Mouse (Mus musculus): ENCODE measurements around the gene Drc1. TPM values are rescaled to one million over a fixed set of nuclear protein-coding genes. Genes with fewer than 3 reads are reported as not detected.
A peak's percentile ranks its signal among the peaks of the same experiment; 100 is the strongest.

Drc1 gene
- polyA plus RNA-seq, 2 experiments, result 0.14 to 0.50 TPM

- 3% methylated on average over 9 of the region's 9 CpGs for WGBS
- no peak for TF ChIP-seq POLR2A (IDR thresholded peaks at IDR 0.05; ENCODE audit: borderline replicate concordance, extremely low read depth, insufficient read depth, insufficient read length)
- ATAC-seq (ENCODE audit: low FRiP score, low read depth) (peak; percentile 73), DNase-seq (ENCODE audit: low spot score) (peak; percentile 84)
- peaks cover 6% of the 10 kb centered on the region; the same call in 1 of the 2 replicates for H3K27me3 ChIP-seq (ENCODE audit: control insufficient read depth, insufficient read depth, low read length)
- H3K27ac ChIP-seq (replicated peaks; ENCODE audit: low read depth, low read length), result no peak overlapping the region
- peak overlapping the region; percentile 36 for H3K4me2 ChIP-seq (replicated peaks; ENCODE audit: low read depth, low read length, severe bottlenecking)
- no peak overlapping the region for H3K9ac ChIP-seq (ENCODE audit: low read depth, low read length, severe bottlenecking)
- H3K4me3 ChIP-seq (replicated peaks; ENCODE audit: low read length), result peak overlapping the region; percentile 4; the same call in 1 of the 2 replicates
- H3K36me3 ChIP-seq (ENCODE audit: control insufficient read depth, insufficient read depth, low read length), result no peaks in the 10 kb centered on the region
- H3K4me1 ChIP-seq (ENCODE audit: control insufficient read depth, insufficient read depth, low read length), result no peaks in the 10 kb centered on the region
- no peaks in the 10 kb centered on the region for H3K9me3 ChIP-seq (ENCODE audit: control insufficient read depth, low read length)
These were observed 61.9 kb downstream of the Drc1 start for GRCm38 (mm10) chr5:30343107-30343506.

GRCm38 (mm10) chr5:30343886-30344285 lies 62.7 kb downstream of the Drc1 start:
- TF ChIP-seq POLR2A (IDR thresholded peaks at IDR 0.05; ENCODE audit: borderline replicate concordance, extremely low read depth, insufficient read depth, insufficient read length), result no peak
- H3K36me3 ChIP-seq (ENCODE audit: control insufficient read depth, insufficient read depth, low read length), result no peaks in the 10 kb centered on the region
- ATAC-seq (ENCODE audit: low FRiP score, low read depth) (no peak), DNase-seq (ENCODE audit: low spot score) (no peak)
- H3K4me2 ChIP-seq (replicated peaks; ENCODE audit: low read depth, low read length, severe bottlenecking), result no peak overlapping the region
- no peaks in the 10 kb centered on the region for H3K4me1 ChIP-seq (ENCODE audit: control insufficient read depth, insufficient read depth, low read length)
- H3K9me3 ChIP-seq (ENCODE audit: control insufficient read depth, low read length), result no peaks in the 10 kb centered on the region
- no peak overlapping the region for H3K27ac ChIP-seq (replicated peaks; ENCODE audit: low read depth, low read length)
- peaks cover 6% of the 10 kb centered on the region; the same call in 1 of the 2 replicates for H3K27me3 ChIP-seq (ENCODE audit: control insufficient read depth, insufficient read depth, low read length)
- no peak overlapping the region for H3K9ac ChIP-seq (ENCODE audit: low read depth, low read length, severe bottlenecking)
- H3K4me3 ChIP-seq (replicated peaks; ENCODE audit: low read length), result no peak overlapping the region
- 61% methylated on average over 5 of the region's 5 CpGs for WGBS

- DNase-seq (ENCODE audit: low spot score), result no peak
- H3K4me1 ChIP-seq (ENCODE audit: control insufficient read depth, insufficient read depth, low read length), result no peaks in the 10 kb centered on the region
- H3K9me3 ChIP-seq (ENCODE audit: control insufficient read depth, low read length), result no peaks in the 10 kb centered on the region
- TF ChIP-seq POLR2A (IDR thresholded peaks at IDR 0.05; ENCODE audit: borderline replicate concordance, extremely low read depth, insufficient read depth, insufficient read length), result no peak
- H3K4me3 ChIP-seq (replicated peaks; ENCODE audit: low read length), result no peak overlapping the region
- no peaks in the 10 kb centered on the region for H3K27me3 ChIP-seq (ENCODE audit: control insufficient read depth, insufficient read depth, low read length)
- ATAC-seq (ENCODE audit: low FRiP score, low read depth), result no peak
- no peak overlapping the region for H3K4me2 ChIP-seq (replicated peaks; ENCODE audit: low read depth, low read length, severe bottlenecking)
- WGBS, result 54% methylated on average over 3 of the region's 3 CpGs
- H3K27ac ChIP-seq (replicated peaks; ENCODE audit: low read depth, low read length), result no peak overlapping the region
- no peaks in the 10 kb centered on the region for H3K36me3 ChIP-seq (ENCODE audit: control insufficient read depth, insufficient read depth, low read length)
- no peak overlapping the region for H3K9ac ChIP-seq (ENCODE audit: low read depth, low read length, severe bottlenecking)
These were observed 72.4 kb downstream of the Drc1 start for GRCm38 (mm10) chr5:30353605-30354004.

- Histone ChIP-seq H3K27me3 (ENCODE audit: control insufficient read depth, insufficient read depth, low read length) (no peaks in the 10 kb centered on the region), H3K4me1 (ENCODE audit: control insufficient read depth, insufficient read depth, low read length) (no peaks in the 10 kb centered on the region), H3K9ac (ENCODE audit: low read depth, low read length, severe bottlenecking) (no peak overlapping the region), H3K36me3 (ENCODE audit: control insufficient read depth, insufficient read depth, low read length) (no peaks in the 10 kb centered on the region), H3K27ac (replicated peaks; ENCODE audit: low read depth, low read length) (no peak overlapping the region), H3K4me3 (replicated peaks; ENCODE audit: low read length) (no peak overlapping the region), H3K9me3 (ENCODE audit: control insufficient read depth, low read length) (no peaks in the 10 kb centered on the region), H3K4me2 (replicated peaks; ENCODE audit: low read depth, low read length, severe bottlenecking) (no peak overlapping the region)
- ATAC-seq (ENCODE audit: low FRiP score, low read depth) (no peak), DNase-seq (ENCODE audit: low spot score) (no peak)
- 74% methylated on average over 5 of the region's 7 CpGs for WGBS
- TF ChIP-seq POLR2A (IDR thresholded peaks at IDR 0.05; ENCODE audit: borderline replicate concordance, extremely low read depth, insufficient read depth, insufficient read length), result no peak
These were observed 73.9 kb downstream of the Drc1 start for GRCm38 (mm10) chr5:30355114-30355513.

GRCm38 (mm10) chr5:30355559-30356159 lies 74.5 kb downstream of the Drc1 start:
- Histone ChIP-seq H3K27me3 (ENCODE audit: control insufficient read depth, insufficient read depth, low read length) (no peaks in the 10 kb centered on the region), H3K4me3 (replicated peaks; ENCODE audit: low read length) (no peak overlapping the region), H3K36me3 (ENCODE audit: control insufficient read depth, insufficient read depth, low read length) (no peaks in the 10 kb centered on the region), H3K4me2 (replicated peaks; ENCODE audit: low read depth, low read length, severe bottlenecking) (no peak overlapping the region), H3K27ac (replicated peaks; ENCODE audit: low read depth, low read length) (no peak overlapping the region), H3K9me3 (ENCODE audit: control insufficient read depth, low read length) (no peaks in the 10 kb centered on the region), H3K4me1 (ENCODE audit: control insufficient read depth, insufficient read depth, low read length) (no peaks in the 10 kb centered on the region), H3K9ac (ENCODE audit: low read depth, low read length, severe bottlenecking) (no peak overlapping the region)
- 0 out of 2 replicates have a peak, but pooled peaks have one; percentile 26 for ATAC-seq (ENCODE audit: low FRiP score, low read depth)
- 83% methylated on average over 14 of the region's 14 CpGs for WGBS
- TF ChIP-seq POLR2A (IDR thresholded peaks at IDR 0.05; ENCODE audit: borderline replicate concordance, extremely low read depth, insufficient read depth, insufficient read length), result no peak
- no peak for DNase-seq (ENCODE audit: low spot score)

Data from limb, embryonic 14.5 days (tissue).